Mouse (Mus musculus) embryonic facial prominence, embryonic 14.5 days (tissue): ENCODE data around the gene Traf3ip3. TPM values are rescaled to one million over a fixed set of nuclear protein-coding genes. Genes with fewer than 3 reads are reported as not detected.

Experiments
- ATAC-seq: fragments of 200-750 bp; cut with Nextera tagmentation; 2 replicates; pipeline ENCODE4 v1.8.0; 2017; ENCODE audit warnings: low read depth, moderate number of reproducible peaks, moderate TSS enrichment
- DNase-seq: peaks from one replicate; pipeline ENCODE4 v3.0.0-alpha.2; 2015; ENCODE audit warnings: low spot score
- H3K27ac ChIP-seq: fragments of 300-500 bp; sonication (generic); replicated peaks from 2 replicates; pipeline ENCODE4 v1.5.1; 2014; ENCODE audit warnings: low read depth, mild to moderate bottlenecking, low read length, moderate library complexity
- H3K27me3 ChIP-seq: fragments of 300-500 bp; sonication (generic); replicated peaks from 2 replicates; pipeline ENCODE4 v1.6.1; 2014; ENCODE audit warnings: low read length; ENCODE audit not compliant: control insufficient read depth, insufficient read depth
- H3K36me3 ChIP-seq: fragments of 300-500 bp; sonication (generic); 2 replicates; pipeline ENCODE4 v1.6.1; 2014; ENCODE audit warnings: low read length, mixed read lengths; ENCODE audit not compliant: control insufficient read depth, insufficient read depth
- H3K4me1 ChIP-seq: fragments of 300-500 bp; sonication (generic); 2 replicates; pipeline ENCODE4 v1.6.1; 2014; ENCODE audit warnings: antibody characterized with exemption, low read length; ENCODE audit not compliant: control insufficient read depth, insufficient read depth
- H3K4me2 ChIP-seq: fragments of 300-500 bp; sonication (generic); 2 replicates; pipeline ENCODE4 v1.6.1; 2014; ENCODE audit warnings: low read depth, mild to moderate bottlenecking, low read length, moderate library complexity, mixed read lengths
- H3K4me3 ChIP-seq: fragments of 300-500 bp; sonication (generic); 2 replicates; pipeline ENCODE4 v1.5.1; 2014; ENCODE audit warnings: low read depth, mild to moderate bottlenecking, low read length
- H3K9ac ChIP-seq: fragments of 300-500 bp; sonication (generic); 2 replicates; pipeline ENCODE4 v1.6.1; 2014; ENCODE audit warnings: low read depth, mild to moderate bottlenecking, low read length, moderate library complexity, mixed read lengths
- H3K9me3 ChIP-seq: fragments of 300-500 bp; sonication (generic); 2 replicates; pipeline ENCODE4 v1.6.1; 2016; ENCODE audit warnings: low read length; ENCODE audit not compliant: control insufficient read depth
- WGBS: fragments of 180-500 bp; shearing (Covaris S2); extraction: QIAGEN DNeasy Blood & Tissue Kit; methylation state at CpG from one replicate; pipeline ENCODE4 v1.1.7; 2014; 5-methylcytosine and 5-hydroxymethylcytosine counted together
- polyA plus RNA-seq: library from polyadenylated mRNA; unstranded; fragments of >200 nt; fragmentation: Nextera tagmentation; extraction: Ambion mirVana; gene quantifications from 2 replicates; pipeline ENCODE4 v1.2.1, GENCODE M21; 2014

Traf3ip3 gene
- polyA plus RNA-seq, 1 experiment from 2014 or later: 39.3 TPM

GRCm38 (mm10) chr1:193181104-193181503 is 20.4 kb downstream of the Traf3ip3 start:
- H3K4me2 ChIP-seq: no peak overlapping the region
- H3K9ac ChIP-seq: no peak overlapping the region
- whole genome bisulfite sequencing: 76% methylated on average over 3 of the region's 3 CpGs
- H3K36me3 ChIP-seq: no peaks in the 10 kb centered on the region
- H3K4me1 ChIP-seq: no peaks in the 10 kb centered on the region
- no peaks in the 10 kb centered on the region for H3K27me3 ChIP-seq
- H3K9me3 ChIP-seq: no peaks in the 10 kb centered on the region
- no peak overlapping the region for H3K27ac ChIP-seq
- no peak for DNase-seq
- ATAC-seq: no peak
- no peak overlapping the region for H3K4me3 ChIP-seq

GRCm38 (mm10) chr1:193174143-193174733 is 27.3 kb downstream of the Traf3ip3 start:
- H3K4me2 ChIP-seq: peak overlapping the region; percentile 70
- WGBS: 88% methylated on average over 13 of the region's 13 CpGs
- no peak for DNase-seq
- H3K27me3 ChIP-seq: no peaks in the 10 kb centered on the region
- H3K4me1 ChIP-seq: peaks cover 20% of the 10 kb centered on the region
- no peaks in the 10 kb centered on the region for H3K9me3 ChIP-seq
- peak overlapping the region; percentile 83; the same call in 1 of the 2 replicates for H3K27ac ChIP-seq
- peak overlapping the region; percentile 77 for H3K9ac ChIP-seq
- no peaks in the 10 kb centered on the region for H3K36me3 ChIP-seq
- peak overlapping the region; percentile 61 for H3K4me3 ChIP-seq
- no peak for ATAC-seq

- H3K36me3 ChIP-seq: no peaks in the 10 kb centered on the region; the same call in 1 of the 2 replicates
- H3K27me3 ChIP-seq: no peaks in the 10 kb centered on the region
- ATAC-seq (no peak), DNase-seq (no peak)
- H3K4me3 ChIP-seq: peak overlapping the region; percentile 61
- H3K27ac ChIP-seq: peak overlapping the region; percentile 83
- H3K4me1 ChIP-seq: peaks cover 20% of the 10 kb centered on the region
- peak overlapping the region; percentile 77 for H3K9ac ChIP-seq
- H3K9me3 ChIP-seq: no peaks in the 10 kb centered on the region
- WGBS: 21% methylated on average over 9 of the region's 9 CpGs
- peak overlapping the region; percentile 70 for H3K4me2 ChIP-seq
These were observed 27.7 kb downstream of the Traf3ip3 start for GRCm38 (mm10) chr1:193173810-193174129.

GRCm38 (mm10) chr1:193172991-193173809 is 28.3 kb downstream of the Traf3ip3 start:
- DNase-seq (peak; percentile 99), ATAC-seq (peak; percentile 98)
- Histone ChIP-seq H3K27ac (peak overlapping the region; percentile 83), H3K4me2 (peak overlapping the region; percentile 70), H3K27me3 (no peaks in the 10 kb centered on the region), H3K4me1 (peaks cover 20% of the 10 kb centered on the region), H3K4me3 (peak overlapping the region; percentile 61), H3K9ac (peak overlapping the region; percentile 77), H3K9me3 (no peaks in the 10 kb centered on the region), H3K36me3 (no peaks in the 10 kb centered on the region; the same call in 1 of the 2 replicates)
- WGBS: under 1% methylated on average over 48 of the region's 48 CpGs

DNA sequence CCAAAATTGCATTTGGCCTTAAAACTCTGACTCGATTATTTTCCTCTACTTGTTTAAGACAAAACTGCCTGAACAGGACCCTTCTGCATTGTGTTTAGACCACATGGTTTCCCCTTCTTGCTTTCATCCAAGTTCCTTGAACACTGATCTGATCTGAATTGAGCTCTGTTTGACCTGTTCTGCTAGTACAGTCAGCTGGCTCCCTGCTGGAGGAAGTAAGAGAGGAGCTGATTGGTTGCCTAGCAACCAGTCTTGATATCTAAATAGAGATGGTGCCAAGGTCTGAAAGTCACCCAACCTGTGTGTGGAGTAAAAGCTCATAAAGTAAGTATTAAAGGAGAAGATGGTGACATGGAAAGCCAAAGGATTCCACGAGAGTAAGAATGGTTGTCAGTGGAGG is 31.6 kb downstream of the Traf3ip3 start:
- ATAC-seq (no peak), DNase-seq (peak; percentile 87)
- Histone ChIP-seq H3K4me3 (no peak overlapping the region), H3K27me3 (no peaks in the 10 kb centered on the region), H3K36me3 (no peaks in the 10 kb centered on the region; the same call in 1 of the 2 replicates), H3K27ac (no peak overlapping the region), H3K4me2 (no peak overlapping the region), H3K4me1 (peaks cover 15% of the 10 kb centered on the region), H3K9ac (no peak overlapping the region), H3K9me3 (no peaks in the 10 kb centered on the region)
- WGBS: 68% methylated on average over 2 of the region's 2 CpGs

- Histone ChIP-seq H3K4me1 (peaks cover 9% of the 10 kb centered on the region), H3K36me3 (no peaks in the 10 kb centered on the region; the same call in 1 of the 2 replicates), H3K4me2 (no peak overlapping the region), H3K9ac (no peak overlapping the region), H3K27ac (no peak overlapping the region), H3K4me3 (no peak overlapping the region), H3K27me3 (no peaks in the 10 kb centered on the region), H3K9me3 (no peaks in the 10 kb centered on the region)
- 72% methylated on average over 7 of the region's 7 CpGs for WGBS
- DNase-seq (no peak), ATAC-seq (no peak)
These were observed 32.3 kb downstream of the Traf3ip3 start for GRCm38 (mm10) chr1:193169228-193169627.

DNA sequence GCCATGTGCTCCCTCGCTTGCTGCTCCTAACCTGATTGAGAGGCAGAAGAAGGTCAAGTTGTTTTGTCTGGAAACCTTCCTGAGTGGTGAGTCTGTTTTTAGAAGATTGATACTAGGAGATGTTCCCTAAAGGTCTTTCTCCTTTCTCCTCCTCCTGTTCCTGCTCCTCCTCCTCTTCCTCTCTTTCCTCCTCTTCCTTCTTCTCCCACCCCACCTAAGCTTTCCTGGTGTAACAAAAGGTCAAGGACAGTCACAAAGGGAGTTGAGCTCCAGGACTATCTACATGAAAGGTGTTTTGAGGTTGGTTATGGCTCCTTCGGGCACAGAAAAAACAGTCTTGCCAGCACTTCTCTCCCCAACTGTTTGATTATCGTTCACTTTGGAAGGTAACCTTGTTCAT is 33.8 kb downstream of the Traf3ip3 start, which contains the start of gene A130010J15Rik:
Gene A130010J15Rik, plus strand, starts transcription at position 301 of the 400 bp plus-strand sequence.
- H3K4me3 ChIP-seq: no peak within 1 kb of the TSS
- no peak within 1 kb of the TSS for H3K4me2 ChIP-seq
- H3K9me3 ChIP-seq: no peaks in the 10 kb centered on the region
- peaks cover 6% of the 10 kb centered on the region for H3K4me1 ChIP-seq
- WGBS: 96% methylated on average over 3 of the region's 3 CpGs
- no peak for DNase-seq
- no peak for ATAC-seq
- H3K9ac ChIP-seq: no peak within 1 kb of the TSS
- H3K27ac ChIP-seq: no peak within 1 kb of the TSS
- H3K27me3 ChIP-seq: no peaks in the 10 kb centered on the region
- H3K36me3 ChIP-seq: no peaks in the 10 kb centered on the region; the same call in 1 of the 2 replicates

DNA sequence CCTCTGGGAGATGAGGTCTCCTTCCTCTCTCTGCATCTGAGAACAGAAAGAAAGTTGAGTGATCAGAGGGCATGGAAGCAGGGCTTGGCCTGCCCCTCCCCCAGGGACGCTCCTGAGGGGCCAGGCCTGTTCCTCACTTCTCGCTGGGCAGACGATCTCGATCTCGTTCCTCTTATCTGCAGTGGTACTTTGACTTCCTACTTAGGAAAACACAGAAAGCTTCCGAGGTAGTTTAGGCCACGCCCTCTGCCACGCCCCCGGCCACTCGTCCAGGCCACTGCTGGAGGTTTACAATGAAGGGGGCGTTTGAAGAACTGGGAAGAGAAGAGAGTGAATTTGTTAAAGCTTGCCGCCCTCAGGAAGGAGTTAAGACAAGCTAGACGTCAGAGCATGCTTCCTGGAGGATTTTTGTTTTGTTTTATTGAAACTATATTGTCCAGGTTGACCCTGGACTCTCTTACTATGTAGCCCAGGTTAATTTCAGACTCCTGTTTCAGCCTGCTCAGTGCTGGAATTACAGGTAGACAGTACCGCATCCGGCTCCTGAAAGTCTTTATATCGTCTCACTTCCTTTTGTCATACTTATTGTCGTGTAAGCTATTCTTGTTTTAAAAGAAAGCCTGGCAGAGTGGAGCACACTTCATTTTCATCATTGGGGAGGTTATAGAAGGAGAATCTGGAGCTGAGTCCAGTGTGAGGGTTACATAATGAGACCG is 41.0 kb downstream of the Traf3ip3 start:
- peaks cover 24% of the 10 kb centered on the region for H3K4me1 ChIP-seq
- H3K4me3 ChIP-seq: peak overlapping the region; percentile 16; the same call in 1 of the 2 replicates
- H3K9ac ChIP-seq: 0 out of 2 replicates have a peak overlapping the region, but pooled peaks have one; percentile 42
- H3K9me3 ChIP-seq: no peaks in the 10 kb centered on the region
- DNase-seq (peak; percentile 57), ATAC-seq (no peak)
- no peaks in the 10 kb centered on the region for H3K36me3 ChIP-seq
- no peaks in the 10 kb centered on the region for H3K27me3 ChIP-seq
- WGBS: 16% methylated on average over 18 of the region's 18 CpGs
- H3K4me2 ChIP-seq: peak overlapping the region; percentile 48
- no peak overlapping the region for H3K27ac ChIP-seq
